Mouse (Mus musculus) heart, embryonic 10.5 days (tissue): ENCODE results near the gene Arhgef40. TPM values are rescaled to one million over a fixed set of nuclear protein-coding genes. Genes with fewer than 3 reads are reported as not detected.
A peak's percentile ranks its signal among the peaks of the same experiment; 100 is the strongest.

Experiments used
- DNase-seq: peaks from one replicate; pipeline ENCODE4 v3.0.0-alpha.2; 2017; ENCODE audit warnings: low spot score
- H3K27ac ChIP-seq: fragments of 300-500 bp; sonication (generic); 2 replicates; pipeline ENCODE4 v1.5.1; 2016; ENCODE audit warnings: mild to moderate bottlenecking
- H3K27me3 ChIP-seq: fragments of 300-500 bp; sonication (generic); 2 replicates; pipeline ENCODE4 v1.6.1; 2016; ENCODE audit warnings: mild to moderate bottlenecking; ENCODE audit not compliant: poor library complexity, insufficient read depth, severe bottlenecking
- H3K36me3 ChIP-seq: fragments of 300-500 bp; sonication (generic); 2 replicates; pipeline ENCODE4 v1.6.1; 2016; ENCODE audit warnings: mild to moderate bottlenecking, moderate library complexity
- H3K4me1 ChIP-seq: fragments of 300-500 bp; sonication (generic); 2 replicates; pipeline ENCODE4 v1.6.1; 2016; ENCODE audit warnings: mild to moderate bottlenecking
- H3K4me3 ChIP-seq: fragments of 300-500 bp; sonication (generic); 2 replicates; pipeline ENCODE4 v1.5.1; 2016; ENCODE audit warnings: mild to moderate bottlenecking, moderate library complexity
- H3K9me3 ChIP-seq: fragments of 300-500 bp; sonication (generic); 2 replicates; pipeline ENCODE4 v1.6.1; 2016; ENCODE audit warnings: mild to moderate bottlenecking, moderate library complexity
- WGBS: fragments of 180-500 bp; shearing (Covaris S2); methylation state at CpG from one replicate; pipeline ENCODE4 v1.1.7; 2016; 5-methylcytosine and 5-hydroxymethylcytosine counted together
- polyA plus RNA-seq: library from polyadenylated mRNA; unstranded; fragments of >200 nt; fragmentation: Nextera tagmentation; extraction: Ambion mirVana; gene quantifications from 2 replicates; pipeline ENCODE4 v1.2.1, GENCODE M21; 2016

Gene Arhgef40
- 72.3 and 86.4 TPM in 2 replicates for polyA plus RNA-seq

DNA sequence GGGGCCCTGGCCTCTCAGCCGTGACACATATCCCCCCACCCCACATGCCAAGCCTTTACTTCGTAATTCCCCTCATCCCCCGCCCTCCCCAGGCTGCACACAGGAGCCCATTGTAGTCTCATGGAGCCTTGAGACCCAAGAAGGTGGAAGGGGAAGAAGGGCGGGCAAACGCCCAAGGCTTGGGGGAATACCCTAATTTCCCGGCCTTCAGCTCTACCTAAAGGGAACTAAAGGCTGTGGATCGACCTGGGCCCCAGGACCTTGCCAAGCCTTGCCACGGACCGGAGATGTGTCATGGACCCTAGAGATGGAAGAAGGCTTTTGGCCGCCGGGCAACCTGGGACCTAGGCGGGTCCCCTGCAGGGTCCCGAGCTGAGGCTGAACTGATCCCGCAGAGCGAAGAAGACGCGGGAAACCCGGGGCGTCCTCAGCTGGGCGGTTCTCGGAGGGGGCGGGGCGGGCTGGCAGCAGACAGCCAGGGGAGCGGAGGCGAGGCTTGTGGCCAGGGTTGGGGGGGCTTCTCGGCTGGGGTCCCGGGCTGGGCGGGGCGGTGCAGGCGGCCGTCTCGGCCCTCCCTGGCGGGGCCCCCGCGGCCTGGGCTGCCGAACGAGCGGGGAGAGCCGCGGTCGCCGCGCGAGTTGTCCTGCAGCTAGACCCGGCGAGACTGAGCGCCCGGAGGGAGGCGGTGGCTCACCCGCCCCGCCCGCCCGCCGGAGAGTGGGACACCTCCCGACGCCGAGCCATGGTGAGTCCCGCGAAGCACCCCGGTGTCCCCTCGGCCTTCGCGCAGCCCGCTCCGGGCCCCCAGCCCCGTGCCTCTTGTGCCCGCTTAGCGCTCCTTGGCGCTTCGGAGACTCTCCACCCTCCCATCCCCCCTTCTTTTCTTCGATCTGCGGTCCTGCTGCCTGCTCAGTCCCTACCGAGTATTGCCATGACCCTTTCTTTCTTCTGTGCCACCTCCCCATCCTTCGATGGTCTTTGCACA lies at the start of gene Arhgef40:
Gene Arhgef40 (plus strand): TSS at position 473 of the 985 bp plus-strand sequence.
- under 1% methylated on average over 63 of the region's 74 CpGs for WGBS
- Histone ChIP-seq H3K36me3 (peaks cover 24% of the 10 kb centered on the region), H3K9me3 (no peaks in the 10 kb centered on the region), H3K27me3 (0 out of 2 replicates have a peak, but pooled peaks cover 9% of the 10 kb centered on the region), H3K4me1 (peaks cover 23% of the 10 kb centered on the region), H3K27ac (peak within 1 kb of the TSS; percentile 94), H3K4me3 (peak within 1 kb of the TSS; percentile 78)
- peak; percentile 91 for DNase-seq

DNA sequence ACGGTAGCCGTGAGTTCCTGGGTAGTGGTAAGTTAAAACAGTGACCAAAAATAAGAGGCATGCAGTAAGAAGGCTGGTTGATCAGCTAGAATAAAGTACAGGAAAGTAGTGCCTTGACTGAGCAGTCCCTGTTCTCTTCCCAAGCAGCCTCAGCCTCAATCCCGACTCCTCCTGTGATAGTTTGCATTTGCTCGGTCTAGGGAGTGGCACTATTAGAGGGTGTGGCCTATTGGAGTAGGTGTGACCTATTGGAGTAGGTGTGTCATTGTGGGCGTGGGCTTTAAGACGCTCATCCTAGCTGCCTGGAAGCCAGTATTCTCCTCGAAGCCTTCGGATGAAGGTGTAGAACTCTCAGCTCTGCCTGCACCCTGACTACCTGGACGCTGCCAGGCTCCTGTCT lies 45.5 kb upstream of the Arhgef40 start:
- H3K27me3 ChIP-seq, result no peaks in the 10 kb centered on the region
- no peak overlapping the region for H3K4me3 ChIP-seq
- DNase-seq, result no peak
- peaks cover 13% of the 10 kb centered on the region for H3K4me1 ChIP-seq
- 84% methylated on average over 9 of the region's 9 CpGs for WGBS
- H3K9me3 ChIP-seq, result no peaks in the 10 kb centered on the region; the same call in 1 of the 2 replicates
- no peak overlapping the region for H3K27ac ChIP-seq
- no peaks in the 10 kb centered on the region for H3K36me3 ChIP-seq

DNA sequence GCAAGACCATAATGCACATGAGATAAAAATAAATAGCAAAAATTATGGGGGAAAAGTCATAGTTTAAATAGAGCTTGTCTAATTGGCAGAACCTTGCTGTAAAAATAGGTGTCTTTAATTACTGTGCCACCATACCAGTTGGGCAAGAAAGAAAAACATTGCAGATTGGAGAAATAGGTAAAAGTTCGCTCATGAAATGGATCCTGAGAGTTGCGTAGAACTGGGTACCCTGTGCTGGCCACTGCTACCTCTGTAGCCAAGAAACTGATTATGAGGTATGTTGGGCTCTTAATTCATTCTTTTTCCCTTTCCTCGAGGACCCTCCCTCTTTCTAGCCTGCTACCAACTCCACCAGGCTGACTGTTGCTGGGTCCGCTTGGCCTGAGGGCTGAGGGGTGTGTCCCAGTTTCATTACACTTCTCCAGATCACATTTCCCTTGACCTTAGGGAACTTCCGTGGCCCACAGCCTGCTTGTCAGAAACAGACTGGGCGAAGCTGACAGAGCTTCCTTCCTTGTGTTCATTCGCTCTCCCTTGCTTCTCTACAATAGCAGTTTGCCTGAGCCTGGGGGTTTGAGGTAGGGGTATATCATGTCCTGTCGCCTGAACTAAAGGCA lies 43.5 kb upstream of the Arhgef40 start:
- WGBS, result 39% methylated on average over 8 of the region's 8 CpGs
- no peak for DNase-seq
- H3K4me3 ChIP-seq, result no peak overlapping the region

DNA sequence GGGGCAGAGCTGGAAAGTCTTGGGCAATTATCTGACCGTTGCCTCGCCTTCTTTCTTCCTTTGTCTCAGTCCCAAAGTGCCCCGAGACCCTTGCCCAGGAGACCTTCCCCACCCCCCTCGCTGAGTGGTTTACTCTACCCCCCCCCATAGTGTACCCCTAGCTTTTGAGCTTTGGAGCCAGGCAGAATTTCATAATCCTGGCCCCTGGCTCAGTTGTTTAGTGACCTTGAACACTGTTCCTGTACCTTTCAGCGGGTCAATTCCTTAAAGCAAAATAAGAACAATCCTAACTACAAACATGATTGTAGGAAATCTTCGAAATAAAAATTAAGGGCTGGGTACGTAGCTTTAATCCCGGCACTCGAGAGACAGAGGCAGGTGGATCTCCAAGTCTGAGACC lies 42.9 kb upstream of the Arhgef40 start:
- H3K27me3 ChIP-seq, result no peaks in the 10 kb centered on the region
- no peaks in the 10 kb centered on the region for H3K36me3 ChIP-seq
- H3K4me3 ChIP-seq, result no peak overlapping the region
- 67% methylated on average over 9 of the region's 9 CpGs for WGBS
- no peak for DNase-seq
- H3K4me1 ChIP-seq, result peaks cover 13% of the 10 kb centered on the region
- H3K9me3 ChIP-seq, result no peaks in the 10 kb centered on the region; the same call in 1 of the 2 replicates
- 0 out of 2 replicates have a peak overlapping the region, but pooled peaks have one; percentile 10 for H3K27ac ChIP-seq

More for the DNA sequence above, 43.5 kb upstream of the Arhgef40 start:
- Histone ChIP-seq H3K9me3 (no peaks in the 10 kb centered on the region; the same call in 1 of the 2 replicates), H3K27ac (0 out of 2 replicates have a peak overlapping the region, but pooled peaks have one; percentile 10), H3K4me1 (peaks cover 13% of the 10 kb centered on the region), H3K36me3 (no peaks in the 10 kb centered on the region), H3K27me3 (no peaks in the 10 kb centered on the region)

DNA sequence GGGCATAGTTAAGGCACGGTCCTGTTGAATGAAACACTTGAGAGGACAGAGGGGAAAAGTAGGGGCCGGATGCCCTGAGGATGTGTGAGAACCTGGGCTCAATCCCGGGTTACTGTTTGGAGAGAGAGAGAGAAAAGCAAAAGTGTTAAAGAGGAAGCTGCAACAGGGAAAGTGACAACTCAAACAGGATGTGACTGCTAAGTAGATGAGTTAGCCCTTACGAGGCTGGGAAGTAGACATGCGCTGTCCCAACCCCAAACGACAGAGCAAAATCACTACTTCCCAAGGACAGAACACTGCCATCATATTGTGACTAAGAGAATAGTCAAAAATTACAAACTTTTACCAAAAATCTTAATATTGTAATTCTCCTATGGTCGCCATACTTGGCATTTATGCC lies 42.3 kb upstream of the Arhgef40 start:
- DNase-seq, result no peak
- WGBS, result 48% methylated on average over 7 of the region's 7 CpGs
- Histone ChIP-seq H3K36me3 (no peaks in the 10 kb centered on the region), H3K9me3 (no peaks in the 10 kb centered on the region; the same call in 1 of the 2 replicates), H3K27ac (no peak overlapping the region), H3K4me3 (no peak overlapping the region), H3K27me3 (no peaks in the 10 kb centered on the region), H3K4me1 (peaks cover 13% of the 10 kb centered on the region)

DNA sequence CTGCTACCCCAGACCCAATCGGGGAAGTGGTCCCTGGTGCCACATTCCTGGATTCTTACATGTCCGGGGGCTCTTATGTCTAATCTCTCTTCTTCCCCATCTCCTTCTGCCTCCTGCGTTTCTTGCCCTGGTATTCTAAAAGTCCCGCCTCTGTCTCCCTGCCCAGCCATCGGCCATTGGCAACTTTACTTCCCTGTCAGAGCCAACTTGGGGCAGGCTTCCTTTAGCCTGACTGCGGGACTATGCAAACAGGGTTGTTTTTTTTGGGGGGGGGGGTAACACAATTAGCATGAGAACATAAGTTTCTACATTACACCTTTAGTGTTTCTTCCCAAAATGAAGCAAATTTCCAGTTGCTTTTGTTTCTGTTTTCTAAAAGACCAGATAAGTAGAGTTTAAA lies 41.2 kb upstream of the Arhgef40 start:
- Histone ChIP-seq H3K9me3 (no peaks in the 10 kb centered on the region), H3K4me3 (no peak overlapping the region), H3K4me1 (peaks cover 13% of the 10 kb centered on the region), H3K27me3 (no peaks in the 10 kb centered on the region), H3K27ac (no peak overlapping the region), H3K36me3 (no peaks in the 10 kb centered on the region)
- 61% methylated on average over 6 of the region's 6 CpGs for whole genome bisulfite sequencing
- DNase-seq, result no peak

DNA sequence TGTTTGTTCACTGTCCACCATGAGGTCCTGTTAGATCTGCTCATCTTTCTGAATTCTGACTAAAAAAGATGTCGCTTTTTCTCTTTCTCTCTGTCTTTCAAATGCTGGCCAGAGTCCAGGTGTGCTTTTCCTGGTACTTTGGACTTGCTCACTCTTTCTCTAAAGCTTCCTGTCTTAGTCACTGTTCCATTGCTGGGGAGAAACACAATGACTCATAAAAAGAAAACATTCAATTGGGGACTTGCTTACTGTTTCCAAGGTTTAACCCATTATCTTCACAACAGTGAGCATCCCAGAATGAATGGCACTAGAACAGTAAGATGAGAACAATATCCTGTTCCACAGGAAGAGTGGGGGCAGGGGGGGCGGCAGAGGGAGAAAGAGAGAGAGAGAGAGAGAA lies 24.2 kb upstream of the Arhgef40 start:
- 81% methylated on average over 2 of the region's 2 CpGs for WGBS
- Histone ChIP-seq H3K4me3 (no peak overlapping the region), H3K9me3 (0 out of 2 replicates have a peak, but pooled peaks cover 5% of the 10 kb centered on the region), H3K4me1 (peaks cover 4% of the 10 kb centered on the region; the same call in 1 of the 2 replicates), H3K27ac (no peak overlapping the region), H3K27me3 (peaks cover 4% of the 10 kb centered on the region; the same call in 1 of the 2 replicates), H3K36me3 (no peaks in the 10 kb centered on the region)
- DNase-seq, result no peak

DNA sequence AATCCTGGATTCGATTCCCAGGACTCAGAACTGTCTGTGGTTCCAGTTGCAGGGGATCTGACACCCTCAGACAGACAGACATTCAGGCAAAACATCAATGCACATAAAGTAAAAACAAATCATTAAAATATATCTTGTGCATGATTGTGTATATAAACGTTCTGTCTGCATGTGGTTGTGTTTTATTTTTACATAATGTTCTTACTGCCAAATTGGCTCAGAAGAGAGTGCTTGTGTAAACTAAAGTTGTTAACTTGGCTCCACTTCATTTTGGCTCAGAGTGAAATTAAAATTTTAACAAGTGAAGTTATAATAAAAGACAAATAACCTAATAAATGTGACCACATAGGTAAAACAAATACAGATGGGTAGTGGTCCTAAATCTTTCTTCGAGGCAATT lies 17.1 kb upstream of the Arhgef40 start:
- WGBS, result 83% methylated on average over 3 of the region's 3 CpGs
- DNase-seq, result no peak
- H3K36me3 ChIP-seq, result no peaks in the 10 kb centered on the region
- H3K4me1 ChIP-seq, result peaks cover 5% of the 10 kb centered on the region; the same call in 1 of the 2 replicates
- H3K9me3 ChIP-seq, result no peaks in the 10 kb centered on the region
- no peak overlapping the region for H3K27ac ChIP-seq
- H3K4me3 ChIP-seq, result no peak overlapping the region
- no peaks in the 10 kb centered on the region for H3K27me3 ChIP-seq

DNA sequence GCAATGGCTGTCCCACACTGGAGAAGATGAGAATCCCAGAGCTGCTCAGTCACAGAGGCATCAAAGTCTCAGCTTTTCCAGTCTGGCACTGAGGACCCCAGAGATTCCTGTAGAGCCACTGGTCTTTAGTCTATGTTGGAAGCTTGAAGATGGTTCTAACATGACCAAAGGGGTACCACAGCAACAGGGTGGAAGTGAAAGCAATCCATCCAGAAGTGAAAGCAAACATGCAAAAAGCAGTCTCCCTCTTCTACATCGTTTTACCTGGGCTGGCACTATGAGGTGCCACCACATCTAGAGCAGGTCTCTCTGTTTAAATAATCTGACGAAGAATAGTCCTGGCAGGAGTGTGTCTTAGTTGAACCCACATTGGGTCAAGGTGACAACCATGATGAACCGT lies 5.3 kb upstream of the Arhgef40 start:
- Histone ChIP-seq H3K27ac (no peak overlapping the region), H3K4me1 (peaks cover 7% of the 10 kb centered on the region), H3K36me3 (no peaks in the 10 kb centered on the region), H3K27me3 (no peaks in the 10 kb centered on the region), H3K9me3 (no peaks in the 10 kb centered on the region), H3K4me3 (no peak overlapping the region)
- WGBS, result 74% methylated on average over 3 of the region's 3 CpGs
- no peak for DNase-seq

DNA sequence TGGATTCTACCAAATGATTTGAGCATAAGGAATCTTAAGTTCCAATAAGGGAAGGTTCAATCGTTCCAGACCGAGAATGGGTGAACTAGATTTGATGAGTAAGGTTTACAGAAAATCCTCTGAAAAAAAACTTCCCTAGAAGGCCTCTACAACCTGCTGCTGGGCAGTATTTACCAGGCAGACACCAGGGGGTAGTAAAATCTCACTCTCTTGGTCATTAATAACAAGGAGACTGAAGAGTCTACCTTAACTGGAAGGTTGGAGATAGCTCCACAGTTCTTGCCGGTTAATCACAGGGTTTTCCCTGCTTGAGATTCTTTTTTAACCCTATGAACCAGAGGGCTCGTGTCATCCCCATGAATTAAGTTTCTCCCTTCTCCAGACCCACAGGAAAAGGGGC lies 1.3 kb upstream of the Arhgef40 start:
- Histone ChIP-seq H3K27me3 (no peaks in the 10 kb centered on the region), H3K4me1 (peaks cover 23% of the 10 kb centered on the region), H3K27ac (no peak overlapping the region), H3K4me3 (no peak overlapping the region), H3K36me3 (peaks cover 11% of the 10 kb centered on the region), H3K9me3 (no peaks in the 10 kb centered on the region)
- no peak for DNase-seq
- 58% methylated on average over 4 of the region's 4 CpGs for WGBS

DNA sequence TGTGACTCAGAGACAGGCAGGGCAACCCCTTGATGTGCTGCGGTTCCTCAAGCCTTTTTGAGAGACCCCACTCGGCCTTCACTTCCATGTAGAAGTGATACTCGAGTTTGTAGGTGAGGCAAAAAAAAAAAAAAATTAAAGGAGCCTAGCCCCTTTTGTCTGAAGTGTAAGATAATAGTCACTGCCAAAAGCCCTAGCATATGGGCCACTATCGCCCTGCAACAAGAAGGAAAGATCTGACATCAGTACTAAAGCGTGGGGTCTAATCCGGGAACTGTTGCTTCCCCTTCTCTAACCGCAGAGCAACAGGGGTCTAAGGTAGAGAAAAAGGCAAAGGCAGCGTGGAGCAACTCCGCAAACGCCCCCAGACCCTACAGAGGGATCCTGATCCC lies 668 bp upstream of the Arhgef40 start:
- peaks cover 23% of the 10 kb centered on the region for H3K4me1 ChIP-seq
- 7% methylated on average over 10 of the region's 10 CpGs for WGBS
- no peak for DNase-seq
- H3K27ac ChIP-seq, result peak overlapping the region; percentile 94; the same call in 1 of the 2 replicates
- H3K27me3 ChIP-seq, result 0 out of 2 replicates have a peak, but pooled peaks cover 3% of the 10 kb centered on the region
- no peaks in the 10 kb centered on the region for H3K9me3 ChIP-seq
- H3K36me3 ChIP-seq, result peaks cover 17% of the 10 kb centered on the region
- peak overlapping the region; percentile 78 for H3K4me3 ChIP-seq

DNA sequence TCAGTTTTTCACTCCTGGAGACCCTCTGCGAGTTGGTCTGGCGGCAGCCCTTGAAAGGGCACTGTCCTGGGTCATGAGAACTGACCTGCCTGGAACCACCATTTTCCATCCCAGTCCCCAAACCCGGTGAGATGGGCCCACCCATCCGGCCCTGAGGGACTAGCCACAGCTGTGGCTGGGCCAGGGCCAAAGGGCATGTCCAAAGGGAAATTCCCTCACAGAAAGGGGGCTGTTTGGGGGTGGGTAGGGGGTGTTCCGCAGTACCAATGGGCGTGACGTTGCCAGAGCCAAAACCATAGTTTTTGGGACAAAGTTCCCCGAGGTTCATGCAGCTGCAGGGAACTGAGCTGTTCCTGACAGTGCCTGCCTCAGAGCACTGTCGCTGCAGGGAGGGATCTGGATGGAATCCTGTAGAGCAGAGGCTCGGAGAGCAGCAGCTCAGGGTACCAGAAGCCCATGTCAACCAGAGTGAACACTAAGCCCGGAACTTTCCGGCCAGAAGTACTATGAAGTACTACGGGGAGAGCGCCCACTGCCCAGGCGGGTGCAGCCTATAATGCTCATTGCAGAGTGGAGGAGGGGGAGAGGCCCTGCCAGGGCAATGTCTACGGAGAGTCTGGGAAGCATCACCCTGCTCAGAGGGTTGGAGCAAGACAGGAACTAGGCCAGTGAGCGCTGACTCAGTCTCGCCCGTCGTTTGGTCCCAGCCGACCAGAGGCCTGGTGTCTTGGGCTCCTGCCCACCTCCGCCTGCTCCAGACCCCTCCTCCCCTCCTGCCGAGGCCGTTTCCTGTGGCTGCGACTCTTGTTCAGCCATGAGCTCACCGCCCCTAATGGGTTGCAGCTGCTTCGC lies 1.0 kb downstream of the Arhgef40 start:
- Histone ChIP-seq H3K4me1 (peaks cover 23% of the 10 kb centered on the region), H3K9me3 (no peaks in the 10 kb centered on the region), H3K27me3 (0 out of 2 replicates have a peak, but pooled peaks cover 11% of the 10 kb centered on the region), H3K4me3 (peak overlapping the region; percentile 78), H3K27ac (peak overlapping the region; percentile 94), H3K36me3 (peaks cover 34% of the 10 kb centered on the region)
- WGBS, result 1% methylated on average over 27 of the region's 27 CpGs
- DNase-seq, result peak; percentile 88
